Mouse (Mus musculus) layer of hippocampus, adult 18-20 months (tissue): ENCODE data around the gene Pbx3. TPM values are rescaled to one million over a fixed set of nuclear protein-coding genes. Genes with fewer than 3 reads are reported as not detected.

ENCODE experiments used
- DNase-seq, 2 experiments: peaks; one replicate each; pipeline ENCODE4 v3.0.0; 2022; ENCODE audit warnings: low spot score in 2 of 2
- total RNA-seq, 2 experiments: library from RNA; stranded (reverse); gene quantifications; 2 replicates each; pipeline ENCODE4 v1.2.3; 2021

The Pbx3 gene
- total RNA-seq, 2 experiments from 2014 or later, result 7.1 to 7.6 TPM

- no peak for DNase-seq
Observed at GRCm38 (mm10) chr2:34298202-34298601, 74.7 kb downstream of the Pbx3 start.

GRCm38 (mm10) chr2:34289726-34290125, 83.2 kb downstream of the Pbx3 start:
- no peak for DNase-seq

GRCm38 (mm10) chr2:34284239-34284638, 88.7 kb downstream of the Pbx3 start:
- DNase-seq, result no peak

GRCm38 (mm10) chr2:34280996-34281395, 91.9 kb downstream of the Pbx3 start:
- no peak for DNase-seq

- no peak for DNase-seq
Observed at GRCm38 (mm10) chr2:34279726-34280125, 93.2 kb downstream of the Pbx3 start.

- DNase-seq, result no peak
Observed at GRCm38 (mm10) chr2:34275630-34276193, 97.2 kb downstream of the Pbx3 start.

- no peak for DNase-seq
Observed at GRCm38 (mm10) chr2:34262046-34262445, 110.9 kb downstream of the Pbx3 start.

GRCm38 (mm10) chr2:34260653-34261076, 112.3 kb downstream of the Pbx3 start:
- DNase-seq, result no peak

GRCm38 (mm10) chr2:34258256-34258655, 114.7 kb downstream of the Pbx3 start:
- DNase-seq, result no peak

GRCm38 (mm10) chr2:34257611-34258010, 115.3 kb downstream of the Pbx3 start:
- DNase-seq, result no peak

- no peak for DNase-seq
Observed at GRCm38 (mm10) chr2:34256000-34256553, 116.9 kb downstream of the Pbx3 start.

- no peak for DNase-seq
Observed at GRCm38 (mm10) chr2:34253627-34254026, 119.3 kb downstream of the Pbx3 start.

GRCm38 (mm10) chr2:34253111-34253510, 119.8 kb downstream of the Pbx3 start:
- no peak for DNase-seq

- no peak for DNase-seq
Observed at GRCm38 (mm10) chr2:34252286-34252685, 120.7 kb downstream of the Pbx3 start.

- no peak for DNase-seq
Observed at GRCm38 (mm10) chr2:34249961-34250658, 122.8 kb downstream of the Pbx3 start.

- DNase-seq, result peak; percentile 8 to 39
Observed at GRCm38 (mm10) chr2:34249141-34249960, 123.6 kb downstream of the Pbx3 start.

- DNase-seq, result no peak
Observed at GRCm38 (mm10) chr2:34240885-34241284, 132.1 kb downstream of the Pbx3 start.

- no peak for DNase-seq
Observed at GRCm38 (mm10) chr2:34239315-34239858, 133.6 kb downstream of the Pbx3 start.

- no peak for DNase-seq
Observed at GRCm38 (mm10) chr2:34235467-34236075, 137.4 kb downstream of the Pbx3 start.

GRCm38 (mm10) chr2:34234274-34234673, 138.7 kb downstream of the Pbx3 start:
- DNase-seq, result no peak

- no peak for DNase-seq
Observed at GRCm38 (mm10) chr2:34233271-34233670, 139.7 kb downstream of the Pbx3 start.
